Mouse (Mus musculus) hindlimb bud, embryonic 11.5 days (tissue): ENCODE results near the gene E130311K13Rik.
A peak's percentile ranks its signal among the peaks of the same experiment; 100 is the strongest.

ENCODE experiments used
- DNase-seq: peaks from one replicate; pipeline ENCODE4 v3.0.0-alpha.2; 2012; ENCODE audit warnings: low read depth, low spot score; ENCODE audit errors: extremely low spot score

The E130311K13Rik gene

GRCm38 (mm10) chr3:63928878-63929859, at the start of gene E130311K13Rik:
E130311K13Rik (minus strand) TSS chr3:63929472.
- DNase-seq = peak; percentile 49

- DNase-seq = no peak
Measured at GRCm38 (mm10) chr3:63977895-63978294, 48.6 kb upstream of the E130311K13Rik start.

GRCm38 (mm10) chr3:63975955-63976908, 47.0 kb upstream of the E130311K13Rik start, which contains the start of gene Gmps:
Gmps (plus strand) TSS chr3:63976106.
- DNase-seq = peak; percentile 72

- no peak for DNase-seq
Measured at GRCm38 (mm10) chr3:63965929-63966328, 36.7 kb upstream of the E130311K13Rik start.

- no peak for DNase-seq
Measured at GRCm38 (mm10) chr3:63964922-63965249, 35.6 kb upstream of the E130311K13Rik start.

GRCm38 (mm10) chr3:63964100-63964921, 35.0 kb upstream of the E130311K13Rik start, which contains the start of gene Slc33a1:
Slc33a1 (minus strand) TSS chr3:63964768.
- peak; percentile 100 for DNase-seq

- DNase-seq = no peak
Measured at GRCm38 (mm10) chr3:63963421-63964099, 34.3 kb upstream of the E130311K13Rik start.

- no peak for DNase-seq
Measured at GRCm38 (mm10) chr3:63949837-63950236, 20.6 kb upstream of the E130311K13Rik start.

- DNase-seq = no peak
Measured at GRCm38 (mm10) chr3:63941204-63941850, 12.1 kb upstream of the E130311K13Rik start.

GRCm38 (mm10) chr3:63938928-63939327, 9.7 kb upstream of the E130311K13Rik start:
- DNase-seq = no peak

GRCm38 (mm10) chr3:63919634-63920033, 9.6 kb downstream of the E130311K13Rik start:
- DNase-seq = no peak

GRCm38 (mm10) chr3:63910301-63910700, 19.0 kb downstream of the E130311K13Rik start:
- DNase-seq = no peak

- DNase-seq = no peak
Measured at GRCm38 (mm10) chr3:63905241-63905640, 24.0 kb downstream of the E130311K13Rik start.

GRCm38 (mm10) chr3:63904157-63904556, 25.1 kb downstream of the E130311K13Rik start:
- DNase-seq = no peak

- DNase-seq = no peak
Measured at GRCm38 (mm10) chr3:63900021-63900571, 29.2 kb downstream of the E130311K13Rik start.

- no peak for DNase-seq
Measured at GRCm38 (mm10) chr3:63899309-63899695, 30.0 kb downstream of the E130311K13Rik start, which contains the start of gene Plch1. Plch1 (minus strand) TSS chr3:63899472.

- DNase-seq = no peak
Measured at GRCm38 (mm10) chr3:63898581-63899308, 30.5 kb downstream of the E130311K13Rik start.

GRCm38 (mm10) chr3:63897177-63897576, 32.1 kb downstream of the E130311K13Rik start:
- no peak for DNase-seq
